Mouse (Mus musculus): ENCODE measurements around the gene Btrc.

GRCm38 (mm10) chr19:45447222-45447621 lies 83.7 kb downstream of the Btrc start:
- TF ChIP-seq MEF2A (IDR thresholded peaks at IDR 0.05; ENCODE audit: borderline replicate concordance, low read depth, low read length), result no peak
- no peak for TF ChIP-seq CTCF (conservative IDR thresholded peaks at IDR 0.05 in 1 of 2, IDR thresholded peaks at IDR 0.05 in 1 of 2; ENCODE audit: low read depth in 2 of 2, low read length in 2 of 2)

Measured in CH12.LX (cell line).